In genomic region chr15:85615537-85616100, GRCm38 (mm10) we compare ENCODE assay signal across 14 mouse cellular contexts. TPM values are rescaled to one million over a fixed set of nuclear protein-coding genes. Genes with fewer than 3 reads are reported as not detected.
DNase-seq lines count a peak whose midpoint lies in the region; ATAC-seq and TF ChIP-seq lines count a peak whose summit lies in the region.
"Had no signal": no experiment of that assay in that cellular context is flagged by ENCODE, and none has a peak within 500 bp of the region (broad histone marks: within the 10 kb centered on the region; RNA-seq: fewer than 3 reads in every experiment).

No protein-coding gene starts in this region.

- DNase-seq in heart, adult 9 months (ENCODE audit: low spot score in 2 of 2), result no peak
- DNase-seq in kidney, postnatal 0 days (ENCODE audit: low spot score), result no peak
- DNase-seq in kidney, postnatal 36 days, result no peak
- DNase-seq in ES-E14 (ENCODE audit: low read depth, low spot score), result no peak
- no peak for DNase-seq in limb, embryonic 10.5 days (ENCODE audit: low spot score)
- DNase-seq in Muller cell, postnatal 12 days (ENCODE audit: inconsistent ontology term), result no peak
- DNase-seq: cerebellum, adult 2 months; left cerebral cortex, postnatal 4 days; lung, postnatal 10 days; thymus, adult 18-20 months had no signal

- peaks cover 25% of the 10 kb centered on the region for H3K4me1 ChIP-seq in heart, embryonic 12.5 days (replicated peaks)
- peaks cover 32% of the 10 kb centered on the region for H3K4me1 ChIP-seq in kidney, postnatal 0 days (replicated peaks; ENCODE audit: insufficient read depth, low read length)
- peaks cover 0 to 2% of the 10 kb centered on the region in 2 experiments; a peak in 1 of 4 replicates for H3K4me1 ChIP-seq in ES-E14 (ENCODE audit: control insufficient read depth in 2 of 2, insufficient read depth in 2 of 2, low read length in 2 of 2, poor library complexity in 1 of 2)
- H3K4me1 ChIP-seq in limb, embryonic 10.5 days, result peaks cover 14% of the 10 kb centered on the region
- 0 out of 2 replicates have a peak, but pooled peaks cover 6% of the 10 kb centered on the region for H3K4me1 ChIP-seq in liver, embryonic 12.5 days

- H3K36me3 ChIP-seq in heart, embryonic 12.5 days, result no peaks in the 10 kb centered on the region
- no peaks in the 10 kb centered on the region for H3K36me3 ChIP-seq in kidney, postnatal 0 days (ENCODE audit: insufficient read depth, low read length)
- H3K36me3 ChIP-seq in ES-E14 (ENCODE audit: control insufficient read depth, insufficient read depth, low read length, poor library complexity, severe bottlenecking), result no peaks in the 10 kb centered on the region
- no peaks in the 10 kb centered on the region for H3K36me3 ChIP-seq in limb, embryonic 10.5 days
- H3K36me3 ChIP-seq in liver, embryonic 12.5 days, result no peaks in the 10 kb centered on the region

- no peak for ATAC-seq in heart, embryonic 12.5 days (ENCODE audit: insufficient number of reproducible peaks, low FRiP score)
- ATAC-seq in kidney, postnatal 0 days (replicated peaks; ENCODE audit: low FRiP score, low read depth), result no peak
- no peak for ATAC-seq in liver, embryonic 12.5 days
- ATAC-seq: midbrain, embryonic 16.5 days had no signal

- 26% methylated on average over 21 of the region's 21 CpGs for WGBS in heart, embryonic 12.5 days
- WGBS in kidney, postnatal 0 days, result 33% methylated on average over 21 of the region's 21 CpGs
- 24% methylated on average over 21 of the region's 21 CpGs for WGBS in limb, embryonic 10.5 days
- WGBS in liver, embryonic 12.5 days (ENCODE audit: insufficient replicate concordance), result 15% methylated on average over 21 of the region's 21 CpGs

- H3K9me3 ChIP-seq in heart, embryonic 12.5 days (replicated peaks), result peaks cover 11% of the 10 kb centered on the region
- H3K9me3 ChIP-seq in kidney, postnatal 0 days (replicated peaks; ENCODE audit: low read length), result no peaks in the 10 kb centered on the region
- no peaks in the 10 kb centered on the region for H3K9me3 ChIP-seq in ES-E14 (ENCODE audit: control insufficient read depth, insufficient read depth, low read depth, low read length)
- H3K9me3 ChIP-seq in limb, embryonic 10.5 days (replicated peaks), result no peaks in the 10 kb centered on the region
- H3K9me3 ChIP-seq in liver, embryonic 12.5 days (replicated peaks), result 0 out of 2 replicates have a peak, but pooled peaks cover 3% of the 10 kb centered on the region

- peak overlapping the region; percentile 47; the same call in 1 of the 2 replicates for H3K9ac ChIP-seq in heart, embryonic 12.5 days
- 0 out of 2 replicates have a peak overlapping the region, but pooled peaks have one; percentile 8 for H3K9ac ChIP-seq in kidney, postnatal 0 days (ENCODE audit: low read depth, low read length)
- H3K9ac ChIP-seq in ES-E14 (ENCODE audit: insufficient read depth, low read depth, low read length, poor library complexity, severe bottlenecking), result peak overlapping the region; percentile 23; the same call in 1 of the 2 replicates
- H3K9ac ChIP-seq in liver, embryonic 12.5 days, result no peak overlapping the region

- H3K27ac ChIP-seq in heart, embryonic 12.5 days (ENCODE audit: poor library complexity, severe bottlenecking), result no peak overlapping the region
- H3K27ac ChIP-seq in kidney, postnatal 0 days, result no peak overlapping the region
- no peak overlapping the region for H3K27ac ChIP-seq in ES-E14 (ENCODE audit: insufficient read depth, low read depth, low read length, poor library complexity, severe bottlenecking)
- no peak overlapping the region for H3K27ac ChIP-seq in limb, embryonic 10.5 days
- no peak overlapping the region for H3K27ac ChIP-seq in liver, embryonic 12.5 days
- H3K27ac ChIP-seq: layer of hippocampus, adult 2 months had no signal

- peak overlapping the region; percentile 54 for H3K4me2 ChIP-seq in heart, embryonic 12.5 days
- peak overlapping the region; percentile 37 for H3K4me2 ChIP-seq in kidney, postnatal 0 days (ENCODE audit: low read length)
- no peak overlapping the region for H3K4me2 ChIP-seq in liver, embryonic 12.5 days

- in situ Hi-C loops in ES-E14 (cut with MboI; ENCODE audit: low sequenced_read_pairs in 2 of 2, unreplicated experiment in 2 of 2), result no loop called here

- peaks cover 49% of the 10 kb centered on the region for H3K27me3 ChIP-seq in heart, embryonic 12.5 days (replicated peaks)
- H3K27me3 ChIP-seq in kidney, postnatal 0 days (ENCODE audit: insufficient read depth, low read length), result no peaks in the 10 kb centered on the region
- H3K27me3 ChIP-seq in limb, embryonic 10.5 days (ENCODE audit: low read depth, poor library complexity, severe bottlenecking), result peaks cover 56% of the 10 kb centered on the region
- H3K27me3 ChIP-seq in liver, embryonic 12.5 days (replicated peaks), result peaks cover 48% of the 10 kb centered on the region

- no peak for TF ChIP-seq CTCF in kidney, postnatal 0 days (IDR thresholded peaks at IDR 0.05; ENCODE audit: low read depth)

- peak overlapping the region; percentile 24 for H3K4me3 ChIP-seq in heart, embryonic 12.5 days
- no peak overlapping the region for H3K4me3 ChIP-seq in kidney, postnatal 0 days (replicated peaks; ENCODE audit: low read depth, low read length)
- H3K4me3 ChIP-seq in ES-E14 (ENCODE audit: insufficient read depth in 1 of 2, low read depth in 1 of 2, low read length in 2 of 2, poor library complexity in 1 of 2, severe bottlenecking in 1 of 2), result peak overlapping the region; percentile 30 to 54; a peak in 3 of 4 replicates
- peak overlapping the region; percentile 3; the same call in 1 of the 2 replicates for H3K4me3 ChIP-seq in limb, embryonic 10.5 days
- no peak overlapping the region for H3K4me3 ChIP-seq in liver, embryonic 12.5 days
- H3K4me3 ChIP-seq: layer of hippocampus, adult 2 months had no signal

TF ChIP-seq in ES-E14, 5 proteins besides CTCF, POLR2A, EP300 and RAD21:
- no peak for TF ChIP-seq CHD2 (IDR thresholded peaks at IDR 0.05; ENCODE audit: low read depth, low read length)
- no peak for TF ChIP-seq MAFK (IDR thresholded peaks at IDR 0.05; ENCODE audit: insufficient read depth, low read depth, low read length)
- TF ChIP-seq ZNF384 (IDR thresholded peaks at IDR 0.05; ENCODE audit: low read depth, low read length), result no peak
- no peak for TF ChIP-seq HCFC1 (IDR thresholded peaks at IDR 0.05; ENCODE audit: borderline replicate concordance, insufficient read depth, low read length)
- TF ChIP-seq ZC3H11A (IDR thresholded peaks at IDR 0.05; ENCODE audit: borderline replicate concordance, low read depth, low read length), result no peak
TF ChIP-seq in ES-E14: peak in this region for 0.

RNA-seq across cellular contexts. Expression of gene Wnt7b, which starts 33.3 kb away (rescaled TPM):
- polyA plus RNA-seq in heart, embryonic 12.5 days (2016; fragmentation: Nextera tagmentation; extraction: Ambion mirVana), result 1.3 and 1.5 TPM in 2 replicates
- 24.9 and 26.3 TPM in 2 replicates for polyA plus RNA-seq in kidney, postnatal 0 days (2015; fragmentation: Nextera tagmentation; extraction: Ambion mirVana)
- 11.2 and 15.5 TPM in 2 replicates for total RNA-seq in ES-E14 (2012; rRNA removed)
- 10.9 and 17.1 TPM in 2 replicates for polyA plus RNA-seq in limb, embryonic 10.5 days (2016; fragmentation: Nextera tagmentation; extraction: Ambion mirVana)
- polyA plus RNA-seq in liver, embryonic 12.5 days (2016; fragmentation: Nextera tagmentation; extraction: Ambion mirVana), result 0.38 and 0.56 TPM in 2 replicates

Comparison
In these comparisons a context has a peak if more than half of its experiments do, and no peak if none do; other contexts are left out.
1. H3K4me3 ChIP-seq: peak in heart, embryonic 12.5 days (single experiment), ES-E14 (2 of 2) and limb, embryonic 10.5 days (single experiment); none in kidney, postnatal 0 days (single experiment) and liver, embryonic 12.5 days (single experiment).